Mouse (Mus musculus): ENCODE measurements at regions not wholly inside any gene's neighbourhood (a gene's known extent, or its start where the extent isn't known, plus 50 kb on each side); places are given as distances from the start of the nearest gene placed in this dataset.

DNA sequence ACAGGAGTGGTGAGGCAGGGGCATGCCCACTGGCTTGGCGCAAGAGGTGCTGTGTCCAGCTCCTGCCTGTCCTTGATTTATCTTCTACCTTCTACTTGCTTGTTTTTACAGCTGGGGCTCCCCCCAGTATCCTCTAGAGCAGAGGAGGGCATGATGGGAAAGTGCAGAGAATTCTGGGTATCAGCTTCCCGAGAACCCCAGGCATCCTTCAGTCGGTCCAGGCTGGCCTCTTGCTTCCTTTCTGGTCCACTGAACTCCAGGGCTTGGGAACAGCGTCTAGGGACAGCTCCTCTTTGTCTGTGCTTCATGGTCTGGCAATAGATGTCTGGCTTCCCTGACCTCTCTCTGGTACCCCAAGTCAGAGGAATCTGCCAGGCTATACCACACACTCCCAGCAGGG, 247.9 kb downstream of the Tle3 start:
- no peak for DNase-seq

DNA sequence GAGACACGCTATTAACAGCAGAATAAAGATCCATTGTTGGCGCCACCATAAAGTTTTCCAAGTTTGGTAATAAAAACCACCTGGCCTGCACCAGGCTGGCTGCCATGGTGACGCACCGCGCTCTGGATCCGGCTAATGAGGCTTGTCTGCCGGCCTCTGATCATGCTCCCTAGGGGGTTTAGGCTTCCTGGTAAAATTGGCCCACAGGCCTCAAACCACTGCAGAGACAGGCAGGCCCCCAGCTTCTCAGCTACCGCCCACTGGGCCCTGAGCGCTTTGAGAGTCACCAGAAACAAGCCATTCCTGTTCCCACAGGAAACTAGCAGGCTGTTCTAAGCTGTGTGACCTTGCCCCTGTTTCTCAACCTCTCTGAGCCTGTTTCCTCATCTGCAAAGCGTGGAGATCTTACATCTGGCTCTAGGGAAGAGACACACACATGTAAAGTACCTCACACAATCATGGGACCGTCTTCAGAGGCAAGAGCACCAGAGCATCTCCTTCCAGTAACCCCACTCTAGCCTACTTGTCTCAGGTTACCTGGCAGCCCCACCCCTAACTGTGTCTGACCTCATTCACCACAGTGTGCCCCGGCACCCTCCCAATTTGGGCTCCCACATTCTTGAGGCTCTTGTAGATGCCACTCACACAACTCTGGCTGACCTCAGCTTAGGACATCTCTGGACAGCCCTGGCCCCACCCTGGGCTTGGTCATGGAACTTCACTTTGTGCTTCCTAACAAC, 246.5 kb downstream of the Tle3 start:
- DNase-seq = no peak

DNA sequence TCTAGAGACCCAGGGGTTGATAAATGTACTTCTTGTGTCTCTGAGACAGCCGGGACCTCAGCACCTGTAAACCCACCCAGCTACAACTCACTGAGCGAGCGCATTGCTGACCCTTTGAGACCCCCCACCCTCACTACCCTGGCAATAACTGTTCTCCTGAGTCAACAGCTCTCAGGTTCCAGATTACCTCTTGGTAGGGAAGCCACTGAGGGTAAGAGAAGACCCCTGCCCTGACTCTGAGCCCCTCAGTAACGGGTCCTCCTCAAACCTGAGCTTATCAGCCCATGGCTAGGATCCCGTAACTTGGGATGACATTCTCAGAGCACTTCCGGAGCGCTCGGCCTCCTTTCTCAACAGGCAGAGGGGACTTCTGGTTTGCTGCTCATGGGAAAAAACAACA, 245.8 kb downstream of the Tle3 start:
- DNase-seq = no peak

DNA sequence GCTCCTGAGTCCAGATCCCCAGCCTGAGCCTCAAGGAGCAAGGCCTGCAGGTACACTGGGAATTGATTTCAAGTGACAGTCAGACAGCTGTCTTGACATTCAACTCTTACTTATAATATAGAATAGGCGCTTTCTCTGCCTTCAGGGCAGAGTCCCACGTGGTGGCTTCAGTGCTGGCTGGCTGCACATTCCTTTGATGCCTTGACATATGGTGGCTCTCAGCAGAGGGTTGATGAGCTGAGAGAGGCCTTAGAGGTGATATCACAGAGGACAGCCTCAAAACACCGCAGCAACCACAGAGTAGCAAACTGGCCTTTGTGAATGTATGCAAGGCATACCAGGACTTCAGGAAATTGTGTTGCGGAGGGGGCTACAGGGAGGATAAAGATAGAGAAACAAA, 243.4 kb downstream of the Tle3 start:
- peak; percentile 57 to 67 for DNase-seq

DNA sequence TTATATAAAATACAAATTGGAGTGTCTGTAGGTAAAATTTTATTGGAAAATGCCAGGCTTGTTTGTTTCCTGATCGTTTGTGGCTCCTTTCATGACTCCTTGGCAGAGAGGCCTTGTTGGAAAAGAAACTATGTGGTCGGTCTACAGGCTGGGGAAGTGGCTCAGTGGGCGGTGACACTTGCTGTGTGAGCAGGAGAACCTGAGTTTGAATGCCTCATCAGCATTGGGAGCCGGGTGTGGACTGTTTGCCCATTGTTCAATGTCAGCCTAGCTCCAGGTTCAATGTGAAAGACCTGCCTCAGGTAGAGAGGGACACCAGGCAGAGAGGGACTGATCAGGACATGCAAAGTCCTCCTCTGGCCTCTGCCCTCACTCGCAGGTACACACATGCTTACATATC, 235.4 kb downstream of the Tle3 start:
- DNase-seq = no peak

DNA sequence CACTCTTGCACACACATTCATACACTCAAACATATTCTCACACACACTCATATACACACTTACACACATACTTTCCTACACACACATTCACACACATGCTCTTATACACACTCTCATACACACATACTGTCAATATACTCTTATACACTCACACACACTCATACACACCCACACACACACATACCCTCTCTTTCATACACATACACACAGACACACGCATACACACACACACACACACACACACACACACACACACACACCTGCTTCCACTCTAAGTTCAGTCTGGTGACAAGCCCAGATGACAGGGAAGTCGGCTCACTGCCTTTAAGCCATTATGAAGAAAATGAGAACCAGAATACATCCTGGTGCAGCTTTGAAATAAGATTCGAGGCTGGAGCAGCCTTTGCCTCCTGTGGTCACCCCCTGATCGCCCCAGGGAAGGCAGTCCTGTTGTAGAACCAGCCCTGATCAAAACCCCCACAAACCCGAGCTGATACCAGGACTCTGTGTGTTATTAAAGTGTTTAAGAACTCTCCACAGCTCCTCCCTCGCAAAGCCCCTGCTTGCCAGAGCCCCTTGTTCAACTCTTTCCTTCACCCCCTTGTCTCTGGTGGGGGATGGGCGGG, 230.3 kb downstream of the Tle3 start:
- no peak for DNase-seq

DNA sequence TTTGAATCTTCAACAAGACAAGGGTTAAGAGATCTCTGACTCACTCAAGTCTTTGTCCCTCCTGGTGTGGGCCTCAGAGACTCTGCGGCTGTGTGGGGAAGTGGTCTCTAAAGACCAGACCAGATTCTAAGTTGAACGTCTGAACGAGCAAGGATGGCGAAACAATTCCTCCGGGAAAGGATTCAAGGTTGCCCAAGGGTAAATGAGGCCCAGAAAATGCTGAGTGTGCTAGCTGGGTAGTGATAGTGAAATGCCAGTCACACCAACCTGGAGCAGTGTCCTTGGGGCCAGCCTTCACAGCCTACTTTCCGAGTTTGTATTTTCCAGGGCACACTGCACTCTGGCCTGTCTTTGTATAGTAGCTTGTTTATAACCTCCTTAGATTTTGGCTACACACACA, 229.7 kb downstream of the Tle3 start:
- no peak for DNase-seq

DNA sequence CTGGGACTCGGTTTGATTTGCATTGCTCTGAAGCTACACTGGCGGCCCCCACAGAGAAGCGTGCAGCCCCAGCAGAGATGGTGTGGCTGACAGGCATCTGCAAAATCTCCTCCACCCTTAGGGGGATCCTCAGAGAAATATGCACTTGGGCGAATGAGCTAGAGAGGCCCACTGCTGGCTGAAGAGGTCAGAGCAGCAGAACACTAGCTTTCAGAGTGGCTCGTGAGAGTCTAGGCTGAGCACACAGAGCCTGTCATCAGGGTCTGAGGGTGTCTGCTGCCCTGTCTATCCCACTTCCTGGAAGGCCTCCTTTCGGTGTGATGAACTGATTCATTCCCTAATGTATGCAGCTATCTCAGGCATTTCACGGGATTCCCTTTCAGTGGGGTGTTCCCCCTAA, 225.1 kb downstream of the Tle3 start:
- DNase-seq = no peak

DNA sequence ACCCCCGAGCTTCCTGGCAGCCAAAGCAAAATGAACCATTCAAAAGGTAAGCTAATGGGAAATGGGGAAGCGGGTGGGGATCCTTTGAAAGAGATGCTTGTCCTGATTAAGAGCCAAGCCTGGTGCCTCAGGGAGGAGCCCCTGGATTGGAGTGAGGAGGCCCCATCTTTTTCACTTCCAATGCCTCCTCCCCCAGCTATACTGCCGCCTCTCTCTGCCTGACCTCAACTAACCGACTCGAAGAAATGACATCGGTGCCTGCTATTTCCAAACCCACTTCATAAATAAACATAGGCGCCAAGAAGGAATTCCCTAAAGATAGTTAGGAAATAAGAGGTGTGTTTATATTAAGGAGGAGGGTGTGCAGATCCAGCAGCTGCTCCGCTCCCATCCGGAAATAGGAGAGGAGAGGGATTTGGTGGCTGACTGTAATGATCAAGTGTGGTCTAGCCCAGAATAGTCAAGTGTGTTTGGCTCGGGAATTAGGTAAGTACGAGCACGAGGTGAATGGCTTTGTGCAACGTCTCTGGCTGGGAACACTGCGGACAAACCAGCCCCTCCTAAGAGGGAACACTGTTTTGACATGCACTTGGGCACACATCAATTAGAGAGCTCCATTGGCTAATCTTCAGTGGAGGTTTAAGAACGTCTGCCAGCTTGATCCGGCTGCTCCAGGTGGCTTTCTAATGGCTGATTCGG, 224.4 kb downstream of the Tle3 start:
- no peak for DNase-seq

DNA sequence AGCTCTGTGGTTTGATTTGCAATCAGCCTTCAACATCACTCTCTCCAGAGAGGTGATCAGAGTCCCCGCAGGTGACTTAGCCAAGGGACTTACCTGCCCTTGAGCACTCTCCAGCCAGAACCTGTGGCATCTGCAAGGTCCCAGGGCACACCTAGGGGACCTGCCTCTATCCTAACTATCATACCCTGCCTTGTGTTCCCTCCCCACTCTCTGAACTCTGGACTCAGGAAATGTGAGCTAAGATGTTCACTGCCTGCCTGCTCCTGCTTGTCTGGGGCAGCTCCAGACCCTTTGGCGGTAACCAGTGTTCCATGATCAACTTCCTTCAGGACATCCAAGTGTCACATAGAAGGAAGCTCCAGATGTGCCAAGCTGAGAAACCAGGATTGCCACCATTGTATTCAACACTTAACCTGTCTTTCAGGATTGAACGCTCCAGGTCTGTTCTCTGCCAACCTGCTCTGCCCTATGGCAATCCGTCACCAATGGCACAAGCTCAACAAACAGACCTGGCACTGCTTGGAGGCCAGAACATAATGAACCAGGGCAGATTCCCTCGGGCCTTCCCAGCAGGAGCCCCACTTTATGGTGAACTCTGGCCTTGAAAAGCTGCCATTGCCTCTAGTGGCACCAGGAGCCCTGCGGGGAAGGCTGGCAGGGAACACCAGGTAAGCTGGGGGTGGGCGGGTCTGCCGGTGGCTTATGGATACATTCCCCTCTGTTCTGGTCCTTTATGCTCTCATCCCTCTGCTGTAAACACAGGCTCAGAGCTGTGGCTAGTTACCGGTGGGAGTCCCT, 223.2 kb downstream of the Tle3 start:
- peak; percentile 43 to 59 for DNase-seq

DNA sequence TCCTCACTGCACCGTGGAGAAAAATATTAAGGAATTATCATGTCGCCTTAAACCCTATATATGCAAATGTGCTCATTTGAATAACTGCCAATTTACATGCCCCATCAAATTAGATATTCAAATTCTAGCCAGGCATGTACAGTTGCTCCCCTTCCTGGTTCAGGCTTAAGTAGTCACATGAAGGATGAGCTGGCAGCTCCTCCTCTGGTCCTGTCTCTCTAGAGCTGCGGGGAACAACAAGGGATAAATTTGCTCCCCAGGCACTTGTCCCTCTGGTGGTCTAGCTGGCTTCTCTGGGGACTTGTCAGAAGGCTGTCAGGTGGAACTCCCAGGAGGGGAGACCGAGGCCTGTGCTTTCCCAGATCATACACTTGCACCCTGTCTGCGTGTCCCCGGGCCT, 221.8 kb downstream of the Tle3 start:
- DNase-seq = no peak

DNA sequence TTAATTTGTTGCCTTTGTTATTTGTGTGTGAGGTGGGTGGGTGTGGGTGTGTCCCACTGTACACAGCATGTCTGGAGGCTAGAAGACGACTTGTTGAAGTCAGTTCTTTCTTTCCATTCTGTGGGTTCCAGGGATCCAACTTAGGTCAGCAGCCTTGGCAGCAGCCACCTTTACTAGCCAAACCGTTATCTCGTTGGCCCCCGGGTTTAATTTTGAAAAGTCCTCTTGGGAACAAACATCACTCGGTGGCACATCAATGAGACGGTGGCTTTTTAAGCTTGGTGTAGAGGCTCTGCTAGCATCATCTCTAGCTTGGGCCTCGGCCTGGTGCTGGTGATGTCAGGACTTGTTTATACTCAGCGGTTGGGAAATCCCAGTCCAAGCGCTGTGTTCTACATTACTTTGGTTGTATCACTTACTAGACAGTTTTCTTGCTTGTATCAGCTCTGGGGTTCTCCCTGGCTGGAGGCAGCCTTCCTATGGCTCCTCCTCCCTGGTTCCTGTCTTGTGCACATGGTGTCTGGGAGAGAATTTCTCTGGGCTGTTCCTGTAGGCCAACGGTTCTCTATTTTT, 217.6 kb downstream of the Tle3 start:
- no peak for DNase-seq

DNA sequence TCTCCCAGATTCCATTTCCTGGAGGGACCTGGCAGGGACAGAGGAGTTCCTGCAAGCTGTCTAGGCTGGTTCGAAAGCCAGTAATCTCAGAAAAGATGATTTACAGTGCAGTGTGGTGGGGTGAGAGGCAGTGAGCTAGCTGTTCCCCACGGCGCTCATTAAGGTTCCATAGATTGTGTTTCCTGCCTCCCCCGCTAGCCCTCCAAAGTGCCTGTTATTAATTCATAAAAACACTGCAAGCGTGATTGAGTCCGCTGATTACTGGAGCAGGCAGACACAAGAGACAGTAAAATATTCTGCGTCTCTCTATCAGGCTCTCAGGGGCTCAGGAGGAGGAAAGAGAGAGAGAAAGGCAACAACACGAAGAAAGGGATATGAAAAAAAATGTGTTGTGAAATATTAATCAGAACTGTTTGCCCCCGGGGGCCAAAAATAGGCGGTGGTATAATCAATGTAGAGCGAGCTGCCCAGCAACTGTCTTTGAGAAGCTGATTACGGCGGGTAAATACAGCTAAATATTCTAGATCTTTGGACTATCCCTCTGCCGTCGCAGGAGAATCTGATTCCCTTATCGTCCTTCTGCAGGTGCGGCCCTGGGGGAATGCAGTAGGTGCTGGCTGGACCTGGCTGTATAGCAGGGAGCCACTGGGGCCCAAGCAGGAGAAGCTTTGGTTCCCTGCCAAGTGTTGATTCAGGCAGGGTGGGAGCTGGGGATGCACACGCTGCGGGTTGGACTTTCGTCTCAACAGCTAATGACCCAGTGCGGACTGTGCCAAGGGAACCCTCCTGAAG, 211.3 kb downstream of the Tle3 start:
- peak in 1 of 2 experiments; percentile 8 for DNase-seq

DNA sequence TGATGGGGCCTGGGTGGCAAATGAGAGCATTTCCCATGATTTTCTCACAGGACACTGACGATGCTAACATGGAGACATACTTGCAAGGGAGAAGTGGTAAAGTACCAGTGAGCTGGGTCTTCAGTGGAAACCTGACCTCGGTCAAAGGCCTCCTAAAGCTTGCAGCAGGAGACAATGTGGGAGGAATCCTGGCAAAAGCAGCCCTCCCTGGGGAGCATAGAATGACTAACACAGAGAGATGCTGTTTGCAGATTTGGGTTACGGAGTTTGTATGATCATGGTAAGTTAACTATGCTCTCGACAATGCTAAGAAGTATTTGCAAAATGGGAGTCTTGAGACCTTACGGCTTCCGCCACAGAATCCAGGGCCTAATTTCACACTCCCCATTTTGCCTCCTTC, 208.9 kb downstream of the Tle3 start:
- no peak for DNase-seq

DNA sequence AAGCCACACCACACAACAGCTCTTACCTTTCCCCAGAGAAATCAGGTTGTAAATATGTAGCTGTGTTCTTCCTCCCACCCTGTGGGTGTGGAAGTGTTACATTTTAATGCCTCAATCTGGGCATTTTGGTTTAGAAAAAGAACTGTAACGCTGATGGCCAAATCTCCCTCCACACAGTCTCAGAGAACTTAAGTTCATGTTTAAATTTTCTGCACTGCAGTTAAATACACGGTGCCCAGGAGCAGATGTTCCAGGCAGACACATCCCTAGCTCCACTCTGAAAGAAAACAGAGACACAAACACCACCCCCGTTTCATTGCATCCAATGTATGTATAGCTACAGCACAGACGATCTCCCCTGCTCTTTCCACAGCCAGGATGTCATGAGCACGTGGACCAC, 206.1 kb downstream of the Tle3 start:
- DNase-seq = no peak

DNA sequence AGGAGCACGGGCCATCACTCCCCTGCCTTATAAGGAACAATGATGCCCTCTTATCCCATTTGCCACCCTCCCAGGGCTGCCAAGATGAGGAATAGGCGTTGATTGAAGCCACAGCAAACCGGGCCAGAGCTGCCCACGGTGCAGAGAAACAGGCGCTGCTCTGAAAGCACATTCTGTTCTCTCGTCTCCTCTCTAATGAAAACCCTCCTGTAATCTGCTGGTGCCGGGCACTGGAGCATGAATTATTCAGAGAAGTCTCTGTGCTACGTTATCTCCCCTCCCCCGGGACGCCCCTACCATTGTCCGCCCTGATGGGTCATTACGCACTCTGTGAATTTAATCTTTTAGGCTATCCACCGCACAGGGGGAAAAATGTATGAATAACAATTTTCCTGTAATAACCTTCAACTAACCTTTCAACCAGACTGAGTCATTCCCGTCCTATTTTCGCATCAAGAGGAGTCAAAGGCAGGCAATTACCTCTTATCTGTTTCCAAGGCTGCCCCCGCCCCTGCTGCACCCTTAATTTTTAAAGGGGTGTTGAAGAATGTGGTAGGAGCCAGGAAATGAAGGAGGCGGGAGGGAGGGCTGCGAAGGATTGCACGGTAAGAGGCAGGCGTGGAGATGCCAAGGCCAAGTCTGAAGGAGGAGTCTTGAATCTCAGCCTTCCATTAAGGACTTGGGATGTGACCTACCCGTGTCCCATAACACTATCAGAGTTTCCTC, 201.6 kb downstream of the Tle3 start:
- DNase-seq = peak; percentile 21 to 27

DNA sequence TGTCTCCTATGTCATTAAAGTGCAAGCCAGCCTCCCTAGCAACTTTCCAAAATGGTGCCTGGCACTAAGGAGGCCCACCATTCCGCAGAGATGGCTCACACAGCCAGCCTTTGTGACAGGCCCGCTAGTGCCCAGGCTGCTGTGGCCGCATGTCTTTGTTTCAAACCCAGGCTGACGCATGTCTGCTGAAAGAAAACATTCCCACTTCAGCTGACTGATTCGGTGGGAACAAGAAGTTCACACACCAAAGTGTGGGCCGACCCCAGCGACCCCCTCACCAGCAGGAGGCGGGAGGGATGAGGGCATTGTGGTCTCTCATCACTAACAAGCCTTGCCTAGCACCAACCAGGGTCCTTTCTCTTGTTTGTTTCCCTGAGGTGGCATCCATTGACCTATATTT, 190.9 kb downstream of the Tle3 start:
- DNase-seq = no peak

DNA sequence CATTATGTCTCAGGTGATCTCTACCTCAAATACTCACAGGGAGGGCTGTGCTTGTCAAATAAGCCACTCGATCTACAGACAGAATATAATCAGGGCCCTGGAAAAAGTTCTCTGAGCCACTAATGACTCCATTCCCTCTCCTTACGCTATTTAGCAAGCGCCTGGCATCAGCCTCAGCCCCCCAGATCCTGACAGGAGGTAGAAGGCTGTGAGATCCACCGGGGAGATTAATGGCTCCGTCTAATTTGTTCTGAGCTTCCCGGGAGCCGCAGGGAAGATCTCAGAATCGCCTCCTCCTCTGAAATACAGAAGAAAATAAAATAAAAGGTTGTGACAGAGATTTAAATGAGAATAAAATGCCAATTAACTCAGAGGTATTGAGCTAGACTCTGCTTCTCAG, 189.4 kb downstream of the Tle3 start:
- no peak for DNase-seq

DNA sequence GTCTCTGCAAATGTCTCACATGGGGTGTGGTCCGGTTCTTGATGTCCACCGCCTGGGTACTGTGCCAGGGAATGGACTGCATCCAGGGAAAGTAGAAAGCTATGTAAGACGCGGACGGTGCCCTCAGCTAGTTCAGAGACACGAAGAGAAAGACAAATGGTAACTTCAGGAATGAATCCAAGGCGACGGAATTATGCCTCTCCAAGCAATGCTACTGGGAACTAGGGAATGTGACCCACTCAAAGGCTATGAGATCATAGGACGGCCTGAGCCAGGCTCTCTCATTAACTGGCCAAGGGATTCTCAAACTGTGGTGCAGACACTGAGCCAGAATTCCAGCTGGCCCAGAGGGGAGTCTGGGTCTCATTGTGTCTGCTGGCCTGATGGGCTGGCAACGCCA, 186.5 kb downstream of the Tle3 start:
- peak in 1 of 2 experiments; percentile 28 for DNase-seq

DNA sequence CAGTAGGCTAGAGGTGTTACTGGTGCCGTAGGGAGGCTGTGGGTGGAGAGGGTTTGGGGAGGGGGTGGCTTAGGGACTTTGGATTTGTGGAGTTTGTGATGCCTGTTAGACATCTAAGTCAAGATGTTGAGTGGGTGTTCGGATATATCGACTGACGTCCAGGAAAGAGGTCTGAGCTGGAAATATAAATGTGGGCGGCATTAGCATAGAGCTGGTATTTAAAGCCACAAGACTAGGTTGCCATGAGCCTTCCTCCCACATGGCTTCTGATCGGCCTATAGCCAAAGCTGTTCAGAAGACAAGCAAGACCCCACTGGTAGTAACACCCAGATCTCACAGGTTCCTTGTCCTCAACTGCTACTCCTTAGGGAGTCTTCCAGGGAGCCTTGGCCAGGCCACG, 184.9 kb downstream of the Tle3 start:
- no peak for DNase-seq

DNA sequence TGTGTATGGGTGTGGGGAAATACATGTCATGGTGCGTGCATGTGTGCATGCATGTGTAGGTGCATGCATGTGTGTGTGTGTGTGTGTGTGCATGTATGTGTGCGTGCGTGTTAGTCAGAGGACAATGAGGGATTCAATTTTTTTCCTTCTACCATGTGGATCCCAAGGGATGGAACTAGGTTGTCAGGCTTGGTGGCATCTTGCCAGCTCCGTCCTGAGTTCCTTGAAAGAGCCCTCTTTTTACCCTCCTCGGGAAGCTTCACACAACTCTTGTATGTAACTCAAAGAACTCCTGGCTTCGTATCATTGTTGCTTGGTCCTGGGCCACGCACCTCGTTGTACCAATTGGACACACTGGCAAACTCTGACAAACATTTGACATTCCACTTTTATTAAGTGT, 183.0 kb downstream of the Tle3 start:
- DNase-seq = no peak

DNA sequence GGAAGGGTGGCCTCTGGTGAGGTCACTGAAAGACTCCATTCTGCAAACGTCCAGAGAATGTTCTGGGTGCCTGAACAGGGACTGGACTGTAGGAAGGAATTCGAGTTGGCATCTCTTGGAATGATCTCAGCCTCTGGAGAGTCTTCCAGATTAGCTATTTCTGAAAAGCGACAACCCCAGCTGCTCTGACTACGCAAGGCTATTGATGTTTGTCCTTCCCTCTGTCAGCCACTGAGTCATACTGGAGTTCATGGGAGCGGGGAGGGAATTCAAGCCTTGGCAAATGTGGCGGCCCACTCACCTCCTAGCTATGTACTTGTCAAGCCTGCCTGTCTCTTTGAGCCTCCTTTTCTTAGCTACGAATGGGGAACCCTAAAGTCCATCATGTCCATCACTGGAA, 182.4 kb downstream of the Tle3 start:
- no peak for DNase-seq

All from cerebellum, postnatal 25 days (tissue).